Mouse (Mus musculus) CH12.LX (cell line): ENCODE measurements around the gene Ngfr. TPM values are rescaled to one million over a fixed set of nuclear protein-coding genes. Genes with fewer than 3 reads are reported as not detected.

Source experiments
- DNase-seq: peaks from one replicate; pipeline ENCODE4 v3.0.0-alpha.2; 2013; ENCODE audit errors: extremely low read depth
- H3K27ac ChIP-seq: 2 replicates; pipeline ENCODE4 v1.5.1; 2012; ENCODE audit warnings: low read depth, mild to moderate bottlenecking, control low read depth, moderate library complexity; ENCODE audit not compliant: insufficient read depth
- H3K27me3 ChIP-seq: replicated peaks from 2 replicates; pipeline ENCODE3; 2012; ENCODE audit warnings: inconsistent platforms
- H3K36me3 ChIP-seq, 2 experiments: replicated peaks in 1 of 2; 2 replicates each; pipeline versions ENCODE3 to v1.6.1; 2012; ENCODE audit warnings: inconsistent platforms in 1 of 2, low read length in 1 of 2, mild to moderate bottlenecking in 1 of 2, mixed read lengths in 1 of 2, moderate library complexity in 1 of 2; ENCODE audit not compliant: control insufficient read depth in 1 of 2, insufficient read depth in 1 of 2
- H3K4me1 ChIP-seq, 2 experiments: 2 replicates each; pipeline ENCODE4 v1.6.1; 2012; ENCODE audit warnings: inconsistent platforms in 1 of 2, moderate library complexity in 1 of 2; ENCODE audit not compliant: insufficient read depth in 2 of 2, control insufficient read depth in 1 of 2
- H3K4me2 ChIP-seq: 2 replicates; pipeline ENCODE4 v1.6.1; 2012; ENCODE audit warnings: low read depth, mild to moderate bottlenecking, control low read depth; ENCODE audit not compliant: poor library complexity, insufficient read depth, severe bottlenecking
- H3K4me3 ChIP-seq, 3 experiments: fragments of 150-350 bp in 1 of 3; sonication (generic) in 1 of 3; replicated peaks in 1 of 3; 2 replicates each; pipeline versions ENCODE3 to v1.5.1; 2011 to 2012; ENCODE audit warnings: low read depth in 2 of 3, low read length in 2 of 3, mild to moderate bottlenecking in 2 of 3, moderate library complexity in 2 of 3, control low read depth in 1 of 3, improper control_type of control experiment in 1 of 3, inconsistent platforms in 1 of 3, mixed read lengths in 1 of 3; ENCODE audit not compliant: poor library complexity in 1 of 3
- H3K79me2 ChIP-seq: replicated peaks from 2 replicates; pipeline ENCODE4 v1.6.1; 2012; ENCODE audit warnings: mild to moderate bottlenecking, moderate library complexity; ENCODE audit not compliant: control insufficient read depth, poor library complexity, insufficient read depth, severe bottlenecking; ENCODE audit errors: extremely low read depth
- H3K9ac ChIP-seq: 2 replicates; pipeline ENCODE4 v1.6.1; 2012; ENCODE audit warnings: low read depth, mild to moderate bottlenecking, control low read depth, moderate library complexity; ENCODE audit not compliant: insufficient read depth
- H3K9me3 ChIP-seq: replicated peaks from 2 replicates; pipeline ENCODE3; 2012; ENCODE audit warnings: low read length, inconsistent platforms, mixed read lengths
- BHLHE40 ChIP-seq: IDR thresholded peaks from 2 replicates; pipeline ENCODE4 v1.6.1; 2011; ENCODE audit warnings: mild to moderate bottlenecking, low read depth, low read length, improper control_type of control experiment
- CHD2 ChIP-seq: IDR thresholded peaks from 2 replicates; pipeline ENCODE4 v1.6.1; 2011; ENCODE audit warnings: low read length, improper control_type of control experiment
- CTCF ChIP-seq, 2 experiments: IDR thresholded peaks in 1 of 2; conservative IDR thresholded peaks in 1 of 2; 2 replicates each; pipeline ENCODE4 v1.5.1; 2011 to 2012; ENCODE audit warnings: low read depth in 2 of 2, low read length in 2 of 2, improper control_type of control experiment in 1 of 2, inconsistent platforms in 1 of 2, mild to moderate bottlenecking in 1 of 2, moderate library complexity in 1 of 2
- E2F4 ChIP-seq: IDR thresholded peaks from 2 replicates; pipeline ENCODE4 v1.6.1; 2011; ENCODE audit warnings: low read depth, low read length, improper control_type of control experiment; ENCODE audit not compliant: insufficient replicate concordance
- EP300 ChIP-seq: IDR thresholded peaks from 2 replicates; pipeline ENCODE4 v1.6.1; 2011; ENCODE audit warnings: low read length, improper control_type of control experiment
- ETS1 ChIP-seq: conservative IDR thresholded peaks from 2 replicates; pipeline ENCODE4 v1.6.1; 2012; ENCODE audit warnings: low read depth, mild to moderate bottlenecking, inconsistent platforms, low read length, improper control_type of control experiment, moderate library complexity
- KAT2A ChIP-seq: IDR thresholded peaks from 2 replicates; pipeline ENCODE4 v1.6.1; 2012; ENCODE audit warnings: low read length, improper control_type of control experiment, inconsistent platforms; ENCODE audit not compliant: insufficient replicate concordance
- MXI1 ChIP-seq: IDR thresholded peaks from 2 replicates; pipeline ENCODE4 v1.6.1; 2011; ENCODE audit warnings: mild to moderate bottlenecking, low read depth, low read length, improper control_type of control experiment
- NELFE ChIP-seq: IDR thresholded peaks from 2 replicates; pipeline ENCODE4 v1.6.1; 2011; ENCODE audit warnings: low read depth, low read length, improper control_type of control experiment
- NRF1 ChIP-seq: IDR thresholded peaks from 2 replicates; pipeline ENCODE4 v1.6.1; 2014; ENCODE audit warnings: low read depth, mild to moderate bottlenecking, inconsistent platforms, low read length, improper control_type of control experiment, moderate library complexity
- PAX5 ChIP-seq: IDR thresholded peaks from 2 replicates; pipeline ENCODE4 v1.6.1; 2012; ENCODE audit warnings: low read length, inconsistent platforms, mixed read lengths
- POLR2A ChIP-seq: IDR thresholded peaks from 2 replicates; pipeline ENCODE4 v1.6.1; 2011; ENCODE audit warnings: low read depth, mild to moderate bottlenecking, improper control_type of control experiment, low read length
- POLR2AphosphoS2 ChIP-seq: IDR thresholded peaks from 2 replicates; pipeline ENCODE4 v1.6.1; 2011; ENCODE audit warnings: low read depth, low read length, improper control_type of control experiment
- SIN3A ChIP-seq: IDR thresholded peaks from 2 replicates; pipeline ENCODE4 v1.6.1; 2012; ENCODE audit warnings: low read length, improper control_type of control experiment, inconsistent platforms
- SMC3 ChIP-seq: IDR thresholded peaks from 2 replicates; pipeline ENCODE4 v1.6.1; 2011; ENCODE audit warnings: low read depth, low read length, improper control_type of control experiment
- UBTF ChIP-seq: IDR thresholded peaks from 2 replicates; pipeline ENCODE4 v1.6.1; 2012; ENCODE audit warnings: low read depth, mild to moderate bottlenecking, inconsistent platforms, low read length, improper control_type of control experiment, moderate library complexity
- ZC3H11A ChIP-seq: IDR thresholded peaks from 2 replicates; pipeline ENCODE4 v1.6.1; 2012; ENCODE audit warnings: low read depth, mild to moderate bottlenecking, inconsistent platforms, low read length, improper control_type of control experiment
- ZKSCAN1 ChIP-seq: IDR thresholded peaks from 2 replicates; pipeline ENCODE4 v1.6.1; 2012; ENCODE audit warnings: low read depth, inconsistent platforms, low read length, improper control_type of control experiment, borderline replicate concordance
- ZNF384 ChIP-seq: IDR thresholded peaks from 2 replicates; pipeline ENCODE4 v1.6.1; 2012; ENCODE audit warnings: low read depth, low read length, improper control_type of control experiment, inconsistent platforms
- dilution Hi-C: fragments of 300-500 bp; cut with MboI; formaldehyde crosslinking; loops from 2 replicates; pipeline ENCODE4 v1.14.3; 2020; ENCODE audit warnings: low sequenced_read_pairs; ENCODE audit not compliant: extremely low pct_unique_long_range_greater_than_20kb, extremely low pct_ligation_motif_present
- in situ Hi-C: fragments of 300-500 bp; cut with MboI; formaldehyde crosslinking; loops from 3 replicates; pipeline ENCODE4 v1.14.3; 2019; ENCODE audit warnings: low sequenced_read_pairs, low pct_ligation_motif_present, low pct_unique_long_range_greater_than_20kb, mixed read lengths
- polyA plus RNA-seq: library from polyadenylated mRNA; unstranded; fragments of >175 nt; gene quantifications from 2 replicates; pipeline ENCODE4 v1.2.1, GENCODE M21; 2012; ENCODE audit warnings: low read depth; ENCODE audit not compliant: insufficient read length
- total RNA-seq, 2 experiments: library from RNA; depleted of rRNA; stranded (reverse); fragments of 300-350 nt in 1 of 2; fragments of >200 nt in 1 of 2; gene quantifications; 2 replicates each; pipeline ENCODE4 v1.2.3; 2012 to 2014

Ngfr gene
- total and polyA plus RNA-seq, 3 experiments, result not detected

DNA sequence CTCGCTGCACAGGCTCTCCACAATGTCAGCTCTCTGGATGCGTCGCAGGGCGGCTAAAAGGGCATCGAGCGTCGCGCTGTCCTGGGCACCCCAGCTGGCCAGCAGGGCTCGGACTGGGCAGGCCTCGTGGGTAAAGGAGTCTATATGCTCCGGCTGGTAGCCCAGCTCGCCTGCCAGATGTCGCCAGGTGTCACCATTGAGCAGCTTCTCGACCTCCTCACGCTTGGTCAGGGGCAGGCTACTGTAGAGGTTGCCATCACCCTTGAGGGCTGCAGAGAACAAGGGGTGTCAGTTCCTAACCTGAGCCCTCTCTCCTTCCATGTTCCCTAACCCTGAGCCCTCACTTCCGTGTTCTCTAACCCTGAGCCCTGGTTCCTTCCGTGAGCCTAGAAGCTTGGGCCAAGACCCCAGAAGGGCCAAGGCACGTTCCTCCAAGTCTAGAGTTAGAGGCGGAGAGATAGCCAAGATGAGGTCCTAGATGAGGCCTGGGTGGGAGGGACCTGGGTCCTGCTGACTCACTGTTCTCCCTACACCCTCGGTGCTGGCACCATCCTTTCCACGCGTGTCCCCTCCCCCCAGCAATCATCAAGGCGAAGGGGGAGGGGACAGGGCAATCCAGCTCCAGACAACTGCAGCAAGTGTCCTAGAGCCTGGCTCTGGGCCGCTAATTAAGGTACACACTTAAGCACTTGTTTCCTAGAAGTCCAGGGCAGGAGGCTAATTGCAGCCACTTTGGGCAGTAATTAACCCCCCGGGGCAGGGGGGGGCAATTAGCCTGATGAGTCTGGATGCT is 16.5 kb downstream of the Ngfr start:
- no peak overlapping the region for H3K4me3 ChIP-seq
- in situ Hi-C loops, result no loop called here
- no peaks in the 10 kb centered on the region for H3K36me3 ChIP-seq
- H3K27ac ChIP-seq, result no peak overlapping the region
- peaks cover 88% of the 10 kb centered on the region for H3K27me3 ChIP-seq
- DNase-seq, result no peak
- H3K9me3 ChIP-seq, result no peaks in the 10 kb centered on the region
- no peak overlapping the region for H3K4me2 ChIP-seq
- H3K79me2 ChIP-seq, result no peaks in the 10 kb centered on the region
- dilution Hi-C loops, result no loop called here
- no peak for TF ChIP-seq E2F4
- no peak for TF ChIP-seq ZNF384
- peak; percentile 52 for TF ChIP-seq SMC3
- no peak for TF ChIP-seq ETS1
- no peak for TF ChIP-seq NELFE
- TF ChIP-seq NRF1, result no peak
- peak in 1 of 2 experiments; percentile 50; a peak in 2 of 4 replicates for TF ChIP-seq CTCF (conservative IDR thresholded peaks at IDR 0.05 in 1 of 2, IDR thresholded peaks at IDR 0.05 in 1 of 2; ENCODE audit: low read depth in 2 of 2, low read length in 2 of 2)
- TF ChIP-seq, all 38 proteins: peak for 2
- H3K4me1 ChIP-seq, result no peaks in the 10 kb centered on the region
- H3K9ac ChIP-seq, result no peak overlapping the region

DNA sequence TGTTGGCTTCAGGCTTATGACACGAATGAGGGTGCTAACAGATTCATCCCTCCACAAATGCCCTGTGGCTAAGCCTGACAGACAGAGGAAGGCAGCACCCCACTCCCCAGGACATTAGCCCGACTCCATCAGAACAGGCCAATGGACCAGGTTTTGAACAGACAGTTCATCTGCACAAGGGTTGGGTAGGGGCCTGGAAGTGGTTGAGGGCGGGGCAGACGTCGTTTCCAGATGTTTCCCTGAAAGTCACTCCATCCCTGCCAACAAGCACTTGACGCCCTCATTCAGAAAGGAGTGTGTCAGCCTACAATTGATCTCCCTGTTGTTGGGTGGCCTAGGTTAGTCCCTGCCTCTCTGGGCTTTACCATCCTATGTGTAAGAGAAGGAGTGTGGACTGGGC is 17.6 kb downstream of the Ngfr start:
- no peaks in the 10 kb centered on the region for H3K4me1 ChIP-seq
- dilution Hi-C loops (no loop called here), in situ Hi-C loops (no loop called here)
- H3K4me2 ChIP-seq, result no peak overlapping the region
- TF ChIP-seq NRF1 (no peak), KAT2A (no peak), POLR2AphosphoS2 (no peak), ZC3H11A (no peak), NELFE (no peak), UBTF (no peak), ZKSCAN1 (no peak), CHD2 (no peak), EP300 (no peak), BHLHE40 (no peak), POLR2A (no peak), ETS1 (no peak), CTCF (conservative IDR thresholded peaks at IDR 0.05 in 1 of 2, IDR thresholded peaks at IDR 0.05 in 1 of 2; ENCODE audit: low read depth in 2 of 2, low read length in 2 of 2) (no peak), MXI1 (no peak), ZNF384 (no peak), PAX5 (no peak), SIN3A (no peak)
- H3K79me2 ChIP-seq, result no peaks in the 10 kb centered on the region
- no peak overlapping the region for H3K9ac ChIP-seq
- no peak overlapping the region for H3K4me3 ChIP-seq
- peaks cover 3% of the 10 kb centered on the region for H3K9me3 ChIP-seq
- no peak for DNase-seq
- no peaks in the 10 kb centered on the region for H3K36me3 ChIP-seq
- H3K27ac ChIP-seq, result no peak overlapping the region
- peaks cover 83% of the 10 kb centered on the region for H3K27me3 ChIP-seq
